In the genomic region with DNA sequence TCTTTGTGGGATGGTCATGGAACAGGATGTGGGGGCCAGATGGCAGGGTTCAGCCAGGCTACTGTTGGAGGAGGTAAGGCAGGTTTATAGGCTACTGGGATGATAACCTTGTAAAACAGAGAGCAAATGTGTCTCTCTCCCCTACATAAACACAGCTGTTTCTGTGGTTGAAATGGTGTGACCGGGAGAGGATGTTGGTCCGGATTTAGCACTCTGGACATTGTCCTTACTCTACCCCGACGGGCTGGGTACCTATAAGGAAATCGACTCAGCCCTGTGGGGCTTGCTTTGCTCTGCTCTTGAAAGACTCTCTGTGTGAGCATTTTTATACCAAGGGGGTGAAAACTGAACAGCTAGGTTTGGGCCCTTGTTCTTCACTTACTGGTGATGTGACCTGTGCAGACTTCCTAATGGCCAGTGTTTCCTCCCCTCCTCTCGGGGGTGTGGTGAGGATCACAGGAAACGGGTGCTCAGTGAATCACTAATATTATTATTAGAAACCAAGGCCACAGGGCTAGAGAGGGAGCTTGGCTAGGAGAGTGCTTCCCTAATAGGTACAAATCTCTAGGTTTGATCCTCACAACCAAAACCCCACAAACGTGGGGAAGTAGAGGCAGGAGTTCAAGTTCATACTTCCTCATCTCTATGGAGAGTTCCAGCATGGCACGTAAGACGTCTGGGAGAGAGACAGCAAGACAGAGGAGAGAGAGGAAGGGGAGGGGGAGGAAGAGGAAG, we compare ENCODE assay signal across 8 mouse cellular contexts. TPM values are rescaled to one million over a fixed set of nuclear protein-coding genes. Genes with fewer than 3 reads are reported as not detected.
DNase-seq lines count a peak whose midpoint lies in the region; ATAC-seq and TF ChIP-seq lines count a peak whose summit lies in the region.

No protein-coding gene starts in this region.

- H3K9ac ChIP-seq in heart, embryonic 16.5 days (ENCODE audit: low read length) = peak overlapping the region; percentile 68
- H3K9ac ChIP-seq in midbrain, embryonic 16.5 days (ENCODE audit: low read depth, low read length) = no peak overlapping the region

- no peak for DNase-seq in spleen, adult 2 months (ENCODE audit: low read depth in 1 of 2, low spot score in 2 of 2)
- DNase-seq in spleen, postnatal 10 days (ENCODE audit: low spot score in 2 of 2) = no peak
- peak; percentile 51 for DNase-seq in kidney, postnatal 10 days
- no peak for DNase-seq in cerebellum, adult 9-11 months
- DNase-seq in spleen, postnatal 36 days (ENCODE audit: low spot score in 2 of 2) = no peak
- no peak for DNase-seq in frontal cortex, postnatal 10 days (ENCODE audit: low spot score in 2 of 2)

- no peak for TF ChIP-seq CTCF in spleen, adult 2 months (IDR thresholded peaks at IDR 0.05; ENCODE audit: extremely low read depth, insufficient read depth, insufficient read length, insufficient replicate concordance)

- 41% methylated on average over 10 of the region's 10 CpGs for WGBS in spleen, adult 2 months
- 39% methylated on average over 10 of the region's 10 CpGs for WGBS in heart, embryonic 16.5 days
- WGBS in midbrain, embryonic 16.5 days = 67% methylated on average over 10 of the region's 10 CpGs

- 0 out of 2 replicates have a peak, but pooled peaks cover 2% of the 10 kb centered on the region for H3K4me1 ChIP-seq in spleen, adult 2 months (ENCODE audit: control insufficient read depth, insufficient read depth, insufficient read length)
- peaks cover 62% of the 10 kb centered on the region for H3K4me1 ChIP-seq in heart, embryonic 16.5 days (ENCODE audit: control insufficient read depth, insufficient read depth, low read length)
- peaks cover 31% of the 10 kb centered on the region for H3K4me1 ChIP-seq in midbrain, embryonic 16.5 days (ENCODE audit: control insufficient read depth, insufficient read depth, low read length)

- no peak for TF ChIP-seq POLR2A in spleen, adult 2 months (IDR thresholded peaks at IDR 0.05; ENCODE audit: low read depth, low read length)

- peak overlapping the region; percentile 44 for H3K27ac ChIP-seq in spleen, adult 2 months (ENCODE audit: insufficient read depth, low read length)
- H3K27ac ChIP-seq in heart, embryonic 16.5 days (ENCODE audit: low read length) = peak overlapping the region; percentile 95
- H3K27ac ChIP-seq in midbrain, embryonic 16.5 days (ENCODE audit: low read length) = peak overlapping the region; percentile 89

- no peaks in the 10 kb centered on the region for H3K27me3 ChIP-seq in spleen, adult 2 months (ENCODE audit: control insufficient read depth, insufficient read depth, low read length)
- H3K27me3 ChIP-seq in heart, embryonic 16.5 days (ENCODE audit: control insufficient read depth, insufficient read depth, low read length) = no peaks in the 10 kb centered on the region
- H3K27me3 ChIP-seq in midbrain, embryonic 16.5 days (ENCODE audit: control insufficient read depth, insufficient read depth, low read depth, low read length) = no peaks in the 10 kb centered on the region

- H3K9me3 ChIP-seq in heart, embryonic 16.5 days (replicated peaks; ENCODE audit: control insufficient read depth, low read length) = no peaks in the 10 kb centered on the region
- no peaks in the 10 kb centered on the region for H3K9me3 ChIP-seq in midbrain, embryonic 16.5 days (replicated peaks; ENCODE audit: control insufficient read depth, low read length, poor library complexity, severe bottlenecking)

- no peaks in the 10 kb centered on the region for H3K36me3 ChIP-seq in spleen, adult 2 months (ENCODE audit: control insufficient read depth, insufficient read depth, low read length)
- H3K36me3 ChIP-seq in heart, embryonic 16.5 days (ENCODE audit: control insufficient read depth, insufficient read depth) = no peaks in the 10 kb centered on the region
- H3K36me3 ChIP-seq in midbrain, embryonic 16.5 days (ENCODE audit: control insufficient read depth, insufficient read depth, low read length) = no peaks in the 10 kb centered on the region

- H3K4me2 ChIP-seq in heart, embryonic 16.5 days (ENCODE audit: low read depth, low read length) = no peak overlapping the region
- no peak overlapping the region for H3K4me2 ChIP-seq in midbrain, embryonic 16.5 days (ENCODE audit: low read length)

- no peak overlapping the region for H3K4me3 ChIP-seq in spleen, adult 2 months (ENCODE audit: extremely low read depth, insufficient read depth, insufficient read length)
- H3K4me3 ChIP-seq in heart, embryonic 16.5 days (ENCODE audit: low read length) = no peak overlapping the region
- no peak overlapping the region for H3K4me3 ChIP-seq in midbrain, embryonic 16.5 days (ENCODE audit: low read depth, low read length)

- no peak for ATAC-seq in heart, embryonic 16.5 days (replicated peaks; ENCODE audit: extremely low read depth, insufficient read depth, low FRiP score)
- no peak for ATAC-seq in midbrain, embryonic 16.5 days

RNA-seq across cellular contexts. Expression of a gene that starts 19.7 kb away (rescaled TPM):
- polyA plus RNA-seq in spleen, adult 2 months (2012; rRNA removed) = 10.7 and 12.1 TPM in 2 replicates
- polyA plus RNA-seq in heart, embryonic 16.5 days (2015; fragmentation: Nextera tagmentation; extraction: Ambion mirVana) = 15.2 and 17.6 TPM in 2 replicates
- 46.1 and 54.7 TPM in 2 replicates for polyA plus RNA-seq in midbrain, embryonic 16.5 days (2015; fragmentation: Nextera tagmentation; extraction: Ambion mirVana)

RNA-seq across cellular contexts. Expression of a gene that starts 49.4 kb away (rescaled TPM):
- 14.2 and 15.5 TPM in 2 replicates for polyA plus RNA-seq in spleen, adult 2 months (2012; rRNA removed)
- 22.3 and 24.3 TPM in 2 replicates for polyA plus RNA-seq in heart, embryonic 16.5 days (2015; fragmentation: Nextera tagmentation; extraction: Ambion mirVana)
- polyA plus RNA-seq in midbrain, embryonic 16.5 days (2015; fragmentation: Nextera tagmentation; extraction: Ambion mirVana) = 39.5 and 47.4 TPM in 2 replicates

Comparison
In these comparisons a context has a peak if more than half of its experiments do, and no peak if none do; other contexts are left out.
1. H3K27ac ChIP-seq: peak in every context shown above with its lines; median percentile 95 in heart, embryonic 16.5 days; 89 in midbrain, embryonic 16.5 days; 44 in spleen, adult 2 months.